Mouse (Mus musculus) kidney, postnatal 10 days (tissue): ENCODE results near the gene Cd82.
A peak's percentile ranks its signal among the peaks of the same experiment; 100 is the strongest.

Experiments used
- DNase-seq: peaks from one replicate; pipeline ENCODE4 v3.0.0; 2021; ENCODE audit warnings: mixed read lengths

The Cd82 gene

GRCm38 (mm10) chr2:93461869-93462714, 848 bp downstream of the Cd82 start:
- peak; percentile 98 for DNase-seq

- no peak for DNase-seq
These were observed 2.0 kb downstream of the Cd82 start for GRCm38 (mm10) chr2:93460786-93461469.

GRCm38 (mm10) chr2:93459208-93459920, 3.6 kb downstream of the Cd82 start:
- no peak for DNase-seq

GRCm38 (mm10) chr2:93458332-93459207, 4.4 kb downstream of the Cd82 start:
- peak; percentile 75 for DNase-seq

GRCm38 (mm10) chr2:93457426-93458130, 5.4 kb downstream of the Cd82 start:
- DNase-seq = peak; percentile 62

- DNase-seq = no peak
These were observed 6.8 kb downstream of the Cd82 start for GRCm38 (mm10) chr2:93456140-93456539.

GRCm38 (mm10) chr2:93454817-93455591, 7.9 kb downstream of the Cd82 start:
- peak; percentile 77 for DNase-seq

GRCm38 (mm10) chr2:93454334-93454733, 8.6 kb downstream of the Cd82 start:
- DNase-seq = no peak

GRCm38 (mm10) chr2:93453046-93453445, 9.9 kb downstream of the Cd82 start:
- DNase-seq = no peak

GRCm38 (mm10) chr2:93452506-93452905, 10.4 kb downstream of the Cd82 start:
- peak; percentile 64 for DNase-seq

GRCm38 (mm10) chr2:93452057-93452456, 10.9 kb downstream of the Cd82 start:
- no peak for DNase-seq

GRCm38 (mm10) chr2:93451219-93451938, 11.6 kb downstream of the Cd82 start:
- DNase-seq = no peak

GRCm38 (mm10) chr2:93450695-93451094, 12.2 kb downstream of the Cd82 start:
- no peak for DNase-seq

GRCm38 (mm10) chr2:93449657-93450056, 13.3 kb downstream of the Cd82 start:
- DNase-seq = no peak

- no peak for DNase-seq
These were observed 14.2 kb downstream of the Cd82 start for GRCm38 (mm10) chr2:93448774-93449173.

GRCm38 (mm10) chr2:93447500-93448249, 15.3 kb downstream of the Cd82 start:
- no peak for DNase-seq

- no peak for DNase-seq
These were observed 16.2 kb downstream of the Cd82 start for GRCm38 (mm10) chr2:93446606-93447353.

GRCm38 (mm10) chr2:93445237-93445651, 17.7 kb downstream of the Cd82 start:
- DNase-seq = no peak

GRCm38 (mm10) chr2:93444280-93444679, 18.7 kb downstream of the Cd82 start:
- no peak for DNase-seq
